Mouse (Mus musculus): ENCODE data around the gene Dab2ip. TPM values are rescaled to one million over a fixed set of nuclear protein-coding genes. Genes with fewer than 3 reads are reported as not detected.

Gene Dab2ip
- polyA plus RNA-seq, 1 experiment from 2014 or later: 66.6 TPM

Other genes with a start within 250 kb of the Dab2ip start
- 9.9 and 10.9 TPM in 2 replicates for gene Stom, start 221.3 kb upstream of the Dab2ip start, polyA plus RNA-seq (2015; fragmentation: Nextera tagmentation; extraction: Ambion mirVana)
- not detected in 2 replicates for gene 4930568D16Rik, start 190.5 kb upstream of the Dab2ip start, polyA plus RNA-seq (2015; fragmentation: Nextera tagmentation; extraction: Ambion mirVana)
- not detected in 2 replicates for gene 4930402F06Rik, start 161.1 kb upstream of the Dab2ip start, polyA plus RNA-seq (2015; fragmentation: Nextera tagmentation; extraction: Ambion mirVana)
- 4.8 and 5.8 TPM in 2 replicates for gene Ggta1, start 95.0 kb upstream of the Dab2ip start, polyA plus RNA-seq (2015; fragmentation: Nextera tagmentation; extraction: Ambion mirVana)

Data from forebrain, embryonic 15.5 days (tissue).